Mouse (Mus musculus) ES-CJ7 (cell line): ENCODE data around the gene Ankrd12.

ENCODE experiments used
- DNase-seq: peaks from one replicate; pipeline ENCODE4 v3.0.0; 2011; ENCODE audit warnings: low read depth, low spot score

Ankrd12 gene

DNA sequence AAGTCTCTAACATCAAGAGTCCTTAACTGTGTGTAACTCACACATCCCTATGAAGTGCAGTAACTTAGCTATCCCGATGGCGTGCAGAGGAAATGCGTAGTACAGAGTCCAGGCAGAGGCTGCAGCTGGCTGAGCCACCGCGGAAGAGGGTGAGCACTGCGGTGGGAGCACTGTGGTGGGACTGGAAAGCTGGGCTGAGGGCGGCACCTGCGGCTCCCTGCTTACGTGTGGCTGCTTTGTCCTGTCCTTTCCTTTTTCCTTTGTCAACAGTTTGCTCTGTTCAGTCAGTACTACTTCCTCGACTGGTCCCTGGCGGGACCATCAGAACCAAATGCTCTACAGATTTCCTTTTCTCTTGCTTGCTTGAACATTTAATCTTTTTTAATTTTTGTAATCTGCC lies 109.1 kb downstream of the Ankrd12 start:
- peak; percentile 42 for DNase-seq

DNA sequence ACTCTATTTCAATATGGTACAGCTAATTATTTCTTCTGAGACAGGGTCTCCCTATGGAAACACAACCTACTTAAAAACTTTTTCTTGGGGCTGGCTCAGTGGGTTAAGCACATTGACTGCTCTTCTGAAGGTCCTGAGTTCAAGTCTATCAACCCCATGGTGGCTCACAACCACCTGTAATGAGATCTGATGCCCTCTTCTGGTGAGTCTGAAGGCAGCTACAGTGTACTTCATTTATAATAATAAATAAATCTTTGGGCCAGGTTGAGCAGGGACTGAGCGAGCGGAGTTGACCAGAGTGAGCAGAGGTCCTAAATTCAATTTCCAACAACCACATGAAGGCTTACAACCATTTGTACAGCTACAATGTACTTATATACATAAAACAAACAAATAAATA lies 114.6 kb downstream of the Ankrd12 start:
- DNase-seq = no peak

DNA sequence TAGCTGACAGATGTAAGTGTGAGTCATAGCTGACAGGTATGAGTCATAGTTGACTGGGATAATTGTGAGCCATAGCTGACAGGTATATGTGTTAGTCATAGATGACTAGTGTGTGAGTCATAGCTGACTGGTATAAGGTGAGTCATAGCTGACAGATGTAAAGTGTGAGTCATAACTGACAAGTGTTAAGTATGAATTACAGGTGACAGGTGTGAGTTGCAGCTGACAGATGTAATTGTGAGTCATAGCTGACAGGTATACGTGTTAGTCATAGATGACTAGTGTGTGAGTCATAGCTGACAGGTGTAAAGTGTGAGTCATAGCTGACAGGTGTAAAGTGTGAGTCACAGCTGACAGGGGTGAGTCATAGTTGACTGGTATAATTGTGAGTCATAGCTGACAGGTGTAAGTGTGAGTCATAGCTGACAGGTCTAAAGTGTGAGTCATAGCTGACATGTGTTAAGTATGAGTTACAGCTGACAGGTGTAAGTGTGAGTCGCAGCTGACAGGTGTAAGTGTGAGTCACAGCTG lies 115.2 kb downstream of the Ankrd12 start:
- DNase-seq = no peak

DNA sequence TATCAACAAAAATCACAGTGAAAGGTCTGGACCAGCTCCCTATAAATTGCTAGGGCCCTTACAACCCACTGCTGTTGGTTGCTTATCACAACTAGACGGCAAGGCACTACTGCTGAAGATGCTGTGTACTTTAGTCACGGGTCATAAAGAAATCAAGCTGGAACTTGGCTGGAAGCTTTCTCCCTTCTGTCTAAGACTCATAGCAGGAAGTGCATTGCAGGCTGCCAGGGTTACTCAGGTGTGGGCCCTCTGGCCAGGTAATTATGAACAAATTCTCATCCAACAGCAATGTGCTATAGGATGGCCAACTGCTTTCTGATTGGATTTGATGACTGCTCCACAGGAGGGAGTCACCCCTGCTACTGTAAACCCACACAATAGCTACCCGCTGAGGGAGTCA lies 117.9 kb downstream of the Ankrd12 start:
- DNase-seq = no peak

DNA sequence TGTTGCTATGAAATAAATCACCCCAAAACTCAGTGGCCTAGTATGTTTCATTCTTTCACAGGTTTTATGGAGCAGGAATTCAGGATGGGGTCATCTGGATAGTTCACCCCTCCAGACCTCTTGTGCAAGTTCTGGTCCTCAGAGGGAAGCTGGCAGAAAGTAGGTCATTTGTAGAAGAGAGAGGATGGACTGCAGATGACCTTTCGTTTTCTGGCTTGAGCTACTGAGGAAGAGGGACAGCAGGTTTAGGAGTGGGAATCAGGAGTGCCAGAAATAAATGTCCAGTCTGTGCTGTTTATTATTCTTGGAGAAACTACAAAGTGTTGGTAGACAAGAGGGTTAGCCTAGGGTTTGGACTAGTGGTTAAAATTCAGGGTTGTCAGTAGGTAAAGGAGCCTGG lies 118.5 kb downstream of the Ankrd12 start:
- DNase-seq = no peak

DNA sequence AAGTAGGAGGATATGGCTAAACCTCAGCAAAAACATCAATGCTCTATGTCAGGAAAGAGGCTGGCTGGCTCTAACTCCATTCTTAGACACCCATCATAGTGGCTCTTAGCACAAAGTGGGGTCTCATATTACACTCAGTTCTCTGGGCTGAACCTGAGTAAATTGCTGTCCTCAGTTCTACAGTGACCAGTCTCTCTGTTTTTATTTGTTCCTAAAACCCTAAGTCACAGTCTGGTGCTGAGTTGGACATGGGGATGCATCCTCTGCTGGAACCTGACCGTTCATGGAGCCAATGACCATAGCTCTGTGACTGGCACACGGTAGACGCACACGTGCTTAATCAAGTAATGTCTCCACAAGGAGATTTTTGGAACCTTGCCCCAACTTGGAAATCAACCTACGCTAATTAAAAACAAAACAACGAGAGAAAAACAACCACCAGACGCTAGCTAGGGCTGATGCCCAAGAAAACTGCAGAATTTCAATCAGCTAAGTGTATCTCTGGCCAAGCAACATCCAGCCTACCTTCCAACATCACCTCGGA lies 119.0 kb downstream of the Ankrd12 start:
- DNase-seq = no peak

DNA sequence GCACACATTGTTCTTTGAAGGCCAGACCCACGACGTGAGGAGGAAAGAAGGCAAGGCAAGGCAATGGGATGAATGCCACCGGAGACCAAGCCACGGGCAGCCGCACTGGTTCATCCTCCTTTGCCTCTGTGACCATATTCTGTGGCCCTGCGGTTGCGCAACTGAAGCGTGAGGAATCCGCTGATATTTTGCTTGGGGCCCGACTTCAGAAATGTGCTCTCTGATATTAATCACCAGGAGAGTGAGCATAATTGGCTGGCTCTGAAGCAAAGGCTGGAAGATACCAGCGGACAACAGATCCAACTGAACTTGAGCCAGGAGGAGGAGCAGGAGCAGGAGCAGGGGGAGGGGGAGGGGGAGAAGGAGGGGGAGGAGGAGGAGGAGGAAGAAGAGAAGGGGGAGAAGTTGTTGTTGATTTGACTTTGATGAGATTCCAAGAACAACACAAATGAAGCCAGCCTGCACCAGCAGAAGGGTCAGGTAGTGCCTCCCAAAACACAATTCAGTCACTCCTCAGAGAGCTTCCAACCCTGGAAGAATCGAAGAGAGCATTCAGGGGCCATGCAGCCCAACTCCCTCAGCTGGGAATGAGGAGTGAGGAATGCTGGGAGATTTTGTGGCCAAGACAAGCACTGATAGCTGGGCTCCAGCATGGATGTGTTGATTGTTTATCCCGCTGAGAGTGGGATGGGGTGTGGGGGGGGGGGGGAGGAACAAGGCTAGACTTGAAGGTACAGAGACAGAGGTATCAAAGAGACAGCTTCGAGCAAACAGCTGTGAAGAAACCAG lies 119.7 kb downstream of the Ankrd12 start:
- DNase-seq = peak; percentile 42

DNA sequence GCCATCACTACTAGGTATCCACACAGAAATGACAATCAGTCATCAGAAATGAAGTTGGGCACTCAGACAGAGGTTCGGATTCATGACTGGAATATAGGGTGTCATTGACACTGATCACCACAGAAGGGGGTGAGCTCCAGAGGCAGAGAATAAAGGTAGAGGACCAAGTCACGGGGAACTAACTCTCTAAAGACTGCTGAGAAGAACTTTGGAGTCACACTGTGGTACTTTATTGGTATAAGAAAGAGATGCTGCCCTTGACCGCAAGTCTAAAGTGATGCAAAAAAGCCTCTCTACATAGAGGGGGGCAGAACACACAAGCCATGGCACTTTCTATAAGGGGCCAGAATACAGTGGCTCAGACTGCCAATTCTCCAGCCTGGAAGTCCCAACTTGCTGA lies 120.7 kb downstream of the Ankrd12 start:
- peak; percentile 65 for DNase-seq

DNA sequence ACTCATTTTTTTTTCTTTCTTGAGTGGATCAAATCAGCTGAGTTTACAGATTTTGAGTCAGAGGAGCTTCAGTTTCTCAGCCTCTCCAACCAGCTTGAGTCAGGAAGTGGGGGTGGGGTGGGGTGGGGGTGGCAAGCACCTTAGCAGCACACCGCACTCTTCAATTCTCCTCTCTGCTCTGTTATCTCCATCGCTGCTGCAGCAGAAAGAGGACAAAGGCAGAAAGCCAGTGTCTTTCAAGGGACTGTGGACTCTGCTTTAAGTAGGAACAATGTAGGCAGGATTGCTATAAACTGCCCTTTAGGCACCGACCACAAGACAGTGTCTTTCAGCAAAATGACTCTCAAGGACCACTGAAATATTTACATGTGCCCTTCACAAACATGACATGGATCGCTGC lies 122.9 kb downstream of the Ankrd12 start:
- DNase-seq = no peak

DNA sequence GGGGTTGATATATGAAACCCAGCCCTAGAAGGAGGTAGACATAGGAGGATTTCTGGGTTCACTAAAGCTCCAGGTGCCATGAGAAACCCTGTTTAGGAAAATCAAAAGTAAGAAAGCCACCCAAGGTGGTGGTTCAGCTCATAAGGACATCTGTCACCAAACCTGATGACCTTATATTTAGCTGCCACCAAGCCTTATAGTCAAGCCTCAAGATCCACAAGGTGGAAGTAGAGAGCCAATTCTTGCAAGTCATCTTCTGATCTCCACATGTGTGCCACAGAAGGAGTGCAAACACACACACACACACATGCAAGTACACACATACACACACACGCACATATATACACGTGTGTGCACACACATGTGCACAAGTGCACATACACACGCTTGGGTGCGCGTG lies 124.8 kb downstream of the Ankrd12 start:
- no peak for DNase-seq

DNA sequence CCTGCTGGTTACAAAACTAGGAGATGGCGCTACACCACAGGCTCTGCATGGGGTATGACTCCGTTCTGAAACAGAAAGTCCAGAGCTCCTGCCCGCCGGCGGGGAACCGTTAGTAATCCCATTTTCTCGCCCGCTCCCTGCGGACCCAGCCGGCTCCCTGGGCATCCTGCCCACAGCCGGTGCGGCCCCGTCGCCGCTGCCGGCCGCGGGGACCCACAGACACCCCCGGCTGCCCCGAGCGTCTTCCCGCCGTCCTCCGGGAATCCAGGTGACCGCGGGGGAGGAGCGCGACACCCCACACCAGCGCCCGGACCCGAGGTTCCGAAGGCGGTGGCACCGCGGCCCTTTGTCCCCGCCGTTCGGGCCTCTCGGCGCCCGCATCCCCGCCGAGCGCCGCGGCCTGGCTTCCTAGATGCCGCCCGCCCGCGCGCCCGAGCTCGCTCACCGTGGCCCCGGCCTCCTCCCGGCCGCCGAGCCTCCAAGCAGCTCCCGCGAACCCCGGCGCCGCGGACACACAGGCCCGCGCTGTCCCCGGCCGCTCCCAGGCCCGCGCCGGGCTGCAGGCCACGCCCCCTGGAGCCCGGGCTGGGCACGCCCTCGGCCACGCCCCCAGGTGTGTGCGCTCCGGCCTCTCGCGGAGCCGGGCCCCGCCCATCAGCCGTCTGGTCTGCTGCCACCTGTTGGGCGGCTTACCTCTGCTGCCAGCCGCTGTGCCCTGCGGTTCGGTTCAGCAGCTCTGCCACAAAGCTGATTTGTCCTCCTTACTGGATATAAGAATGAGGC lies 126.1 kb downstream of the Ankrd12 start, which contains the start of gene Twsg1:
Gene Twsg1, minus strand, starts transcription at position 605 of the 783 bp plus-strand sequence.
- DNase-seq = peak; percentile 88

DNA sequence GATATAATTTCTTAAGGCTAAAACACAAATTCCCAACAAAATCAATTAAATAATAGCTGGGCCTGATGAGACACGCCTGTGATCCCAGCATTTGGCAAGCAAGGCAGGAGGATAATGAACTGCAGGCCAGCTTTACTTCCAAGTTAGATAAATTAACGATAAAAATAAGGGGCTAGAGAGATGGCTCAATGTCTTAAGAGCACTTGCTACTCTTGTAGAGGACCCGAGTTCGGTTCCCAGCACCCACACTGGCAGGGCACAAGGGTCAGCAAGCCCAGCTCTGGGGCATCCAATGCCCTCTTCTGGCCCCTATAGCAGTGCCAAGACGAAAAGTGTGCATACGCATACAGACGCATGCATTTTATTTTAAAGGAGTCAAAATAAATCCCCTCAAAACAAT lies 126.7 kb downstream of the Ankrd12 start:
- no peak for DNase-seq

DNA sequence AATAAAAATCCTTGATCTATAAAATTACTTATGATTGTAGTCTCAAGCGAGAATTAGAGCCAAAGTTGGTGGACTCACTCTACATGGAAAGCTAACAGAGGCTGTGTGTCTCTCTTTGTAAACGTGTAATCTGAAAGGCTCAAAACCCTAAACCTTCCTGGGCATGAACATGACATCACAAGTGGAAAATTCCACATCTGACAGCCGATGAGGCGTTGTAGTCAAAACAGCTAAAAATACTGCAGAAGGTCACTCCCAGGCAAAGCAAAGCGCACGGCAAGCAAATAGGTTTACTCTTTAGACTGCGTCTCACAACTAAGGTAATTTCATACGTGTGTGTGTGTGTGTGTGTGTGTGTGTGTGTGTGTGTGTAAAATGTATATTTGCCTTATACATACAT lies 129.6 kb downstream of the Ankrd12 start:
- DNase-seq = no peak

DNA sequence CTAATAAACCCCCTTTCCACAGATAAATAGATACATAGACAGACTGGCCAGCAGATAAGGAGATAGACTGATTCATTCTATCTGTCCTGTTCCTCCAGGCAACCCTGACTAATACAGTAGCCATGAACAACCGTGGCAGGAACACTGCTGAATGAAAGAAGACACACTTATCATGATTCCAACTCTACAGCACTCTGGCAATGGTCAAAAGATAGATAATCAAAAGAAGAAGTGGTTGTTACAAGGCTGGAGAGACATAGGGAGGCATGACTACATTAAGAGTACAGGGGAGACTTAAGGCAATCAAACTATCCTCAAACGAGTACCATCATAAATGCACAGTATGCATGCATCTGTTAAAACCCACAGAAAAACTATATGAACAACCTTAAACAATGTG lies 131.5 kb downstream of the Ankrd12 start:
- DNase-seq = no peak

DNA sequence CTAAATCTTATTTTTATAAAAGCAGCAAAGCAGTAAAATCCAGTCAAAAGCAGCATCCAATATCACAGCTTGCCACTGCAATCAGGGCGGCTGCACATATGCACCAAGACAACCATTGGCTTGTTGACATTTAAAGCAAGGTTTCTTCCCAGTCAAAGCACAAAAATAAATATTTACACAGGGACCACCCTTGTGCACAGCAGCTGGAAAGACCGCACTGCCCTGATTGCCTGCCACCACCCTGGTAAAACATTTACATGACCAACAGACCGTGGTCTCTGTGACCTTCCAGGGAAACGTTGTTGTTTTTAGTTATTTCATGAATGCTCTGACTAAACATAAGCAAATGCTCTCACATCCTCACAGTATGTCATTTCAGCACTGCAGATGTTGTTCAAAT lies 134.5 kb downstream of the Ankrd12 start:
- no peak for DNase-seq

DNA sequence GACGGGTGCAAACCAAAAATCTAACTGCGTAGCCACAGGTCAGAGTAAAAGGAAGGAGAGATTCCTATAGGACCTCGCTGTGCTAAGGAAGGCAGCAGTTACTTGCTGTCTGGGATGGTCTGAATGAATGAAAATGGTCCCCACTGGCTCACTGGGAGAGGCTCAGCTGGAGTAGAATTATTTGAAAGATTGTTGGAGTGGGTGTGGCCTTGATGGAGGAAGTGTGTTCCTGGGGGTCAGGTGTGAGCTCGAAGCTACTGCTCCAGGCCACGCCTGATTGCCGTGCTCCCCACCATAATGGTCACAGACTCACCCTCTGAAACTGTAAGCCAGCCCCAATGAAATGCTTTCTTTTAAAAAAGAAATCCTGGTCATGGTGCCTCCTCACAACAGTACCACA lies 135.6 kb downstream of the Ankrd12 start:
- peak; percentile 27 for DNase-seq

DNA sequence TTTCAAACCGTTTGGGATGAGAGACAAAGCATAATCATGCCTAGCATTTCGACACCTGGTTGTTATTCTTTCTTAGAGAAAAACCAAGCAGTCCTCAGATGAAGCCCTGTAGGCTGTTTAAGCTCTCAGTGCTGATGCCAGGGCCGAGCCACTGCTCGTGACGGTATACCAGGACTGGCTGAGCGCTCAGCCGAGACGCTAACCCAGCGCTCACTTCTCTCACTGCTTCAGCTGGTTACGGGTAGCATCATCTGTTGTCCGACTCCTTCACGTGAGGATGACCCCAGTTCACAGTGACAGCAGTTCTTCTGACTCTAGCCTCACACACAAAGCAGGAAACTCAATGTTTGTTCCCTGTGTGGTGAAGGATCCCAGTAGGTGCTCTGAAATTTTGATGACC lies 136.7 kb downstream of the Ankrd12 start:
- DNase-seq = no peak

DNA sequence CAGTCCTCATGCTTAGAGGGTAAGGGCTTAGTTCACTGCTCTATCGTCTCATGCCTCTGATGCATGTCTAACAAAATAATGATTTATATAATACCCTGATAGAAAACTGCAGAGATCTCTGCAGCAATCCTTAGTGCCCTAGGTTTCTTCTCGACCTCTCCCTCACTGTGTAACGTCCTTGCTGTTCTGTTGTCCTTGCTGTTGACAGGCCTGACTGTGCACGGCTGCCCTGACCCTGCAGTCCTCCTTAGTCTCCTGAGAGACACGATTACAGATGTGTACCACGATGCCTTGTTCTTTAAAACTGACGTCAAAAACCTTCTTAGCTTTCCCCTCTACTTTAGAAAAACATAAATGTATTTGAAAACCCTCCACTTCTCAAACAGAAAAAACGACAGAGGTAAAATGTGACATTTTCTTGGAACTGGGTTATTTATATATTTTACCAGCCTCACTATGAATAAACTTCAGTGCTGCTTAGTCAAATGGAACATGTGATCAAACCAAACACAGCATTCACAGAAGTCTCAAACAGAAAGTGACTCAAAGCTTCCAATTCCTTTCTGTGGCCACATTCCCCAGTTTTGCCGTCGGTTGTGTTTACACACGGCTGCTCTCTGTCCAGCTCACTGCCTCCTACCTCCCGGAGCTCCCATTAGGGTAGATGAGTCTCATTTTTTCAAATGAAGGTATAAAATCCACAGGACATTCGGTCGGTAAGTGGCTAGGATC lies 137.3 kb downstream of the Ankrd12 start:
- no peak for DNase-seq

DNA sequence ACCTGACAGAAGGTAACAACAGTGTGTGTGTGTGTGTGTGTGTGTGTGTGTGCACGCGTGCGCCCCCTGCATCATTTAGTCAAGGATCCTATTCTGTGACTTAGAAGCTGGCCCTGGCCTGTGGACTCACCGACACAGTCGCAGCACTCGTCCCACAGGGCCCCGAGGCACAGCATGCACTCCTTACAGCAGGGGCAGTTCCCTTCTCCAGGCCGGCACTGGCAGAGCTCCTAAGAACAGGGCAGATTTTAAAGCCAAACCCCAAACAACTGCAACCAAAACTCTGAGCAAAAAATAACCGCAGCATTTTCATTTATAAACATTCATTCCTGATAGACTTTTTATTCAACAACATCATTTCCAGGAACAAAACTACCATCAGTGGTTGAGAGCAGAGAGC lies 139.2 kb downstream of the Ankrd12 start:
- no peak for DNase-seq

DNA sequence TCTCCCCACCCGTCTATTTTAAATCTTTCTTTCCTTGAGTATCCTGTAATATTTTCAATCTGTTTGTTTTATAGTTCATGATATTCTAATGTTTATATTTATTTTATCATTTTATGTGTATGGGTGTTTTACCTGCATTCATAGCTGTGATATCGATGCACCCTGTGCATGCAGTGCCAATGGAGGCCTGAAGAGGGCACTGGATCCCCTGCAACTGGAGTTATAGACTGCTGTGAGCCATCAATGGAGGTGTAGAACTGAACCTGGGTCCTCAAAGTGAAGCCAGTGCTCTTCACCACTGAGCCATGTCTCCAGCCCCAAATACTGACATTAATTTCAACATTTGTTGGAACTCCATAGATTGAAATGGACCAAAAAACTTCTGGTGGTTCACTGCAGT lies 143.1 kb downstream of the Ankrd12 start:
- no peak for DNase-seq

DNA sequence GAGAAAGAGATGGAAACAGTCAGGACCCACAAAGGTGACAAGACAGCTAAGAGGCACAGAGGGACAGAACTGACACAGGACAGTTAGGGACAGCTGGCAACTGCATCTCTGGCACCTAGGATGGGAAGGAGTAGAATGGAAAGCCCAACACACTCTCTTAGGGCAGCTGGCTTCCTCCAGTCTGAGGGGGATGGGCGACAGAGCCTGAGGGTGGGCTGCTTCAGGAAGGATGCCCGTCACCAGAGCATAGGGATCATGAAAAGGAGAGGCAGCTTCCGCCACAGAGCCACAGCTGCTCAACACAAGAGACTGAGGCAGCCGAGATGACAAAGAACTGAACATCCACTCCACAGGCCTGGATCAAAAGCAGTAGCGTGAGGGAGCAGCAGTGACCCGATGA lies 145.4 kb downstream of the Ankrd12 start:
- no peak for DNase-seq

DNA sequence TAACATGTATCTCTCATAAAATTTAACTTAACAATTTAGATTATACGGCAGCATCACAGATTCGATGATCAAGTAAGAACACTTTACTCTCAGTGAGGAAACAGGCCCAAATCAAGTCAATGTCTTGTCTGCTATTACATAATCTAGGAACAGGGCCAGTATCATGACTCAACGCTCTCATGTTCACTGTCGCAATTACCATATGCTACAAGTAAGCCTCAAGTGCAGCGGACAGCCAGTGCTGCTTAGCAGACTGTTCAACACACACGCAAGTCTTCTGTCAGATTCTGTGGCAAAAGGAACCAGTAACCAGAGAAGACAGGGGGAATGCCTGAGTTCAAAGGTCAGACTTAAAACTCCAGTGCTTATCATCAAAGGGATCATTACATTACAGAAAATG lies 145.9 kb downstream of the Ankrd12 start:
- DNase-seq = no peak
